Mouse (Mus musculus): ENCODE results near the gene Arntl. TPM values are rescaled to one million over a fixed set of nuclear protein-coding genes. Genes with fewer than 3 reads are reported as not detected.

The Arntl gene
- polyA plus RNA-seq, 1 experiment from 2014 or later: 7.7 TPM

DNA sequence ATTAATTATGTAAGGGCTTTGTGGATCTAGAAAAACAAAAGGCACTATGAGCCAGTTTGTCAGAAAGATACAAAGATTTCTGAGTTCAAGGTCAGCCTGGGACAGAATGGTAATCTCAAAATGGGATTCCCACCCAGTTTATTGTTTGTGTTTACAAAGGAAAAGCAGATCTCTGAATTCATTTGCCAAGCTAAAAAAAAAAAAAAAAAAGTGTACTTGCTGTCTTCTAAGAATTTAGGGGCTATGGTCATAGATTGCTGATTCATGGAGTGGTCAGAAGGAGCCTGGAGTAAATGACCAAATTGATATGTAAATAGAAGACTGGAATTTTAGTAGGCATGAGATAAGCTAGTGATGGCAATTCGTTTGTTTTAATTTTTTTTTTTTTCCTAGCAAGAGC lies 112.9 kb downstream of the Arntl start:
- H3K27ac ChIP-seq (ENCODE audit: low read depth, low read length): no peak overlapping the region
- no peak for DNase-seq (ENCODE audit: low spot score)
- no peak overlapping the region for H3K4me3 ChIP-seq (ENCODE audit: low read depth, low read length)
- no peaks in the 10 kb centered on the region for H3K4me1 ChIP-seq (replicated peaks; ENCODE audit: control insufficient read depth, insufficient read depth, low read length)
- no peak for ATAC-seq (ENCODE audit: low FRiP score)
- H3K9me3 ChIP-seq (ENCODE audit: control insufficient read depth, low read length): no peaks in the 10 kb centered on the region
- no peaks in the 10 kb centered on the region for H3K27me3 ChIP-seq (ENCODE audit: control insufficient read depth, insufficient read depth, low read length)
- H3K9ac ChIP-seq (ENCODE audit: low read depth, low read length): no peak overlapping the region
- WGBS: 77% methylated on average over 1 of the region's 1 CpGs
- H3K4me2 ChIP-seq (replicated peaks; ENCODE audit: low read depth, low read length): no peak overlapping the region
- no peaks in the 10 kb centered on the region for H3K36me3 ChIP-seq (ENCODE audit: control insufficient read depth, insufficient read depth, low read length)

DNA sequence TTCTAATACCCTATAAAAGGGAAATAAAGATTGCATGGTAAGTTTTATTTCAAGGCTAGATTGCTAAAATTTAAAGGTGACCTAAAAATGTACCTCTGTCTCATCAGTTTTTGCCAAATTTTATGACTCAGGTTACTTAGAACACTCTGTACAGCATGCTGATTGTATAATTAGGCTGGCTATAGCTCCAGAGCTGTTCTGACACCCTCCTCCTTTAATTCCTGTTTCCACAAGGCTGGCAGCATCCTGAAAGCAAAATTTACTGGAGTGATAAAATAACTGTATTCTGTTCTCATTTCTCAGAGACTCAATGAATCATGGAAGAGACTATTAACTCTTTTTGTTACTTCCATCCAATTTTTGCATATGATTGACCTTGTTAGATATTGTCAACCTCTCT lies 126.8 kb downstream of the Arntl start:
- no peak overlapping the region for H3K9ac ChIP-seq (ENCODE audit: low read depth, low read length)
- H3K27ac ChIP-seq (ENCODE audit: low read depth, low read length): no peak overlapping the region
- no peaks in the 10 kb centered on the region for H3K27me3 ChIP-seq (ENCODE audit: control insufficient read depth, insufficient read depth, low read length)
- H3K4me2 ChIP-seq (replicated peaks; ENCODE audit: low read depth, low read length): no peak overlapping the region
- ATAC-seq (ENCODE audit: low FRiP score) (no peak), DNase-seq (ENCODE audit: low spot score) (no peak)
- H3K4me1 ChIP-seq (replicated peaks; ENCODE audit: control insufficient read depth, insufficient read depth, low read length): no peaks in the 10 kb centered on the region
- H3K4me3 ChIP-seq (ENCODE audit: low read depth, low read length): no peak overlapping the region
- H3K36me3 ChIP-seq (ENCODE audit: control insufficient read depth, insufficient read depth, low read length): no peaks in the 10 kb centered on the region
- H3K9me3 ChIP-seq (ENCODE audit: control insufficient read depth, low read length): no peaks in the 10 kb centered on the region

DNA sequence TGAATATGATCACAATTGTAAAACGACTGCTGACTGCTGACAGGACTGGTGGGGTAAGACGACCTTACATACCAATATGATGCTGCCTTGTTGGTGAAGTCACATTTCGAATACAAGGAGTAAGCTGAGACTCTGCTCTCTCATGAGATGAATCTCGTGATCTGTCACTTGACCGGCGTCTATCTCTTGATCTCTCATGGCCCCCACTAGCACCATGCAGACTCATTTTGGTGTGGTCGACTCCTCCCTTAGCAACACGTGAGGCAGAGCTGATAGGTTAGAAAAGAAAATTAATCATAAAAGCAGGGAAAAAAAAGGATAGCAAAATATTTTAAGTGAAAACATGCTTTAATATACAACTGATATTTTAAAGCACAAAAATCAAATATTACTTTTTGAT lies 128.0 kb downstream of the Arntl start:
- Histone ChIP-seq H3K4me3 (ENCODE audit: low read depth, low read length) (no peak overlapping the region), H3K4me1 (replicated peaks; ENCODE audit: control insufficient read depth, insufficient read depth, low read length) (no peaks in the 10 kb centered on the region), H3K4me2 (replicated peaks; ENCODE audit: low read depth, low read length) (no peak overlapping the region), H3K27ac (ENCODE audit: low read depth, low read length) (no peak overlapping the region), H3K9ac (ENCODE audit: low read depth, low read length) (no peak overlapping the region), H3K27me3 (ENCODE audit: control insufficient read depth, insufficient read depth, low read length) (no peaks in the 10 kb centered on the region), H3K9me3 (ENCODE audit: control insufficient read depth, low read length) (no peaks in the 10 kb centered on the region), H3K36me3 (ENCODE audit: control insufficient read depth, insufficient read depth, low read length) (no peaks in the 10 kb centered on the region)
- DNase-seq (ENCODE audit: low spot score) (no peak), ATAC-seq (ENCODE audit: low FRiP score) (no peak)
- WGBS: 86% methylated on average over 8 of the region's 8 CpGs

DNA sequence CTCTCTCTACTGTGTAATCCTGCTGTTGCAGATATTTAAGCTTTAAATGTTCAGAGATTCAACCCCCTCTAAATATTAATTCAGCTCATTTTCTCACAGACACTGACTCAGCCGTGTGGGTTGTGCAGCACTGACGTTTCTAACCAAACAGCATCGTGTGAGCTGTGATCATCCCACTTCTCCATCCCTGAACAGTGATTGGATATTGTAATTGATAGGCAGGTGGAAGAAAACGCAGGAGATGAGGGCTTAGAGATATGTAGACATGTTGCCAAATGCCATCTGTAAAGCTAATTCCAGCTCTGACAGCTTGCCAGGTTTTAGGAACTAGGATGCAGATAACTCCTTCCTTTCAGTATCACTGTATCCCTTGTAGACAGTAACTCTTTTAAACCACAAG lies 140.0 kb downstream of the Arntl start:
- WGBS: 50% methylated on average over 4 of the region's 4 CpGs
- Histone ChIP-seq H3K4me1 (replicated peaks; ENCODE audit: control insufficient read depth, insufficient read depth, low read length) (no peaks in the 10 kb centered on the region), H3K27me3 (ENCODE audit: control insufficient read depth, insufficient read depth, low read length) (no peaks in the 10 kb centered on the region), H3K4me3 (ENCODE audit: low read depth, low read length) (no peak overlapping the region), H3K27ac (ENCODE audit: low read depth, low read length) (no peak overlapping the region), H3K4me2 (replicated peaks; ENCODE audit: low read depth, low read length) (no peak overlapping the region), H3K9ac (ENCODE audit: low read depth, low read length) (no peak overlapping the region), H3K9me3 (ENCODE audit: control insufficient read depth, low read length) (no peaks in the 10 kb centered on the region), H3K36me3 (ENCODE audit: control insufficient read depth, insufficient read depth, low read length) (no peaks in the 10 kb centered on the region)
- ATAC-seq (ENCODE audit: low FRiP score): no peak
- no peak for DNase-seq (ENCODE audit: low spot score)

DNA sequence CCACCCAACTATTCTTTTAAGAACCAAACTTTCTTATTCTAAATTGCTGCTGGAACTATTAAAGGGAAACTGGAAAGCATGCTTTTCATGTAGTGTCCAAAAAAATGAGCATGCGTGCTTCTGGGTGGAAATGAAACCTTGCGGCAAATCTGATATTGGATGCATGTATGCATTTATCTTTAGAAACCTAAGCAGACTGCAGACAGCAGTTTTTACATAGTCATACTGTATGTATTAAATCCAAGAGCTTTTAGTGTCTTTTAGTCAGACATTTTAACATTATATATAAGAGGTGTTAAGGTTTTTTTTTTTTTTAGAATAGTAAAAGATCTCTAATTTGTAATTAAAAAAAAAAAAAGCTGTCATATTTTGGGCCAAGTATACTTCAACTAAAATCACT lies 140.4 kb downstream of the Arntl start:
- no peaks in the 10 kb centered on the region for H3K27me3 ChIP-seq (ENCODE audit: control insufficient read depth, insufficient read depth, low read length)
- no peak overlapping the region for H3K4me3 ChIP-seq (ENCODE audit: low read depth, low read length)
- H3K9ac ChIP-seq (ENCODE audit: low read depth, low read length): no peak overlapping the region
- ATAC-seq (ENCODE audit: low FRiP score): no peak
- H3K27ac ChIP-seq (ENCODE audit: low read depth, low read length): no peak overlapping the region
- DNase-seq (ENCODE audit: low spot score): no peak
- no peaks in the 10 kb centered on the region for H3K36me3 ChIP-seq (ENCODE audit: control insufficient read depth, insufficient read depth, low read length)
- H3K4me1 ChIP-seq (replicated peaks; ENCODE audit: control insufficient read depth, insufficient read depth, low read length): no peaks in the 10 kb centered on the region
- no peaks in the 10 kb centered on the region for H3K9me3 ChIP-seq (ENCODE audit: control insufficient read depth, low read length)
- 99% methylated on average over 2 of the region's 2 CpGs for WGBS
- no peak overlapping the region for H3K4me2 ChIP-seq (replicated peaks; ENCODE audit: low read depth, low read length)

DNA sequence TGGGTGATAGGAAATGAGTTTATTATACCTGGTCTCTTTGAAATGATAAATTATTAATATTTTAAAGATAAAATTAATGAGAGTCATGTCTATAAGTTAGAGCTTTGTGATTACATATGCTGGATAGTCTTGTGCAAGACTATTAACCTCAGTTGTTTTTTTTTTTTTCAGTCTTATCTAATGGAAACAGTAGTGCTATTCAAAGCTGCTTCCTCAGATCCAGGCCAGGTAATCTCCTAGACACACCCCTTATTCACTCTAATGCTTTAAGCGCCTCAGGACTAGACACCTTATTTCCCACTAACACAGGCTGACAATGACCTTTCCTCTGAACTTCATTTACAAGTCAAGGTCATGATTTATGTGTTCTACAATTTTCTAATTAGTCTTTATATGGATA lies 141.8 kb downstream of the Arntl start:
- H3K36me3 ChIP-seq (ENCODE audit: control insufficient read depth, insufficient read depth, low read length): no peaks in the 10 kb centered on the region
- ATAC-seq (ENCODE audit: low FRiP score) (no peak), DNase-seq (ENCODE audit: low spot score) (no peak)
- no peaks in the 10 kb centered on the region for H3K4me1 ChIP-seq (replicated peaks; ENCODE audit: control insufficient read depth, insufficient read depth, low read length)
- no peak overlapping the region for H3K27ac ChIP-seq (ENCODE audit: low read depth, low read length)
- H3K27me3 ChIP-seq (ENCODE audit: control insufficient read depth, insufficient read depth, low read length): no peaks in the 10 kb centered on the region
- H3K9ac ChIP-seq (ENCODE audit: low read depth, low read length): no peak overlapping the region
- no peaks in the 10 kb centered on the region for H3K9me3 ChIP-seq (ENCODE audit: control insufficient read depth, low read length)
- no peak overlapping the region for H3K4me2 ChIP-seq (replicated peaks; ENCODE audit: low read depth, low read length)
- no peak overlapping the region for H3K4me3 ChIP-seq (ENCODE audit: low read depth, low read length)
- WGBS: 95% methylated on average over 1 of the region's 1 CpGs

Other genes starting within 250 kb of the Arntl start
- 41.1 and 43.3 TPM in 2 replicates for gene Btbd10, start 161.9 kb downstream of the Arntl start, polyA plus RNA-seq (2014; fragmentation: Nextera tagmentation; extraction: Ambion mirVana)
- 0.51 TPM in 1 of 2 replicates, not detected in the other for gene Pth, start 181.1 kb downstream of the Arntl start, polyA plus RNA-seq (2014; fragmentation: Nextera tagmentation; extraction: Ambion mirVana)